Mouse (Mus musculus) lung, postnatal 0 days (tissue): Measurements from ENCODE around the gene Zfp598.

Source experiments
- CTCF ChIP-seq: IDR thresholded peaks from 2 replicates; pipeline ENCODE4 v1.5.1; 2016; ENCODE audit warnings: antibody characterized with exemption, mild to moderate bottlenecking
- EP300 ChIP-seq: IDR thresholded peaks from 2 replicates; pipeline ENCODE4 v1.6.1; 2016; ENCODE audit warnings: antibody characterized with exemption, mild to moderate bottlenecking, control low read depth

- no peak for TF ChIP-seq CTCF
- no peak for TF ChIP-seq EP300
Measured at GRCm38 (mm10) chr17:24707801-24708425, 38.4 kb downstream of the Zfp598 start.
